21 mouse cellular contexts compared by ENCODE assay signal in the genomic region with DNA sequence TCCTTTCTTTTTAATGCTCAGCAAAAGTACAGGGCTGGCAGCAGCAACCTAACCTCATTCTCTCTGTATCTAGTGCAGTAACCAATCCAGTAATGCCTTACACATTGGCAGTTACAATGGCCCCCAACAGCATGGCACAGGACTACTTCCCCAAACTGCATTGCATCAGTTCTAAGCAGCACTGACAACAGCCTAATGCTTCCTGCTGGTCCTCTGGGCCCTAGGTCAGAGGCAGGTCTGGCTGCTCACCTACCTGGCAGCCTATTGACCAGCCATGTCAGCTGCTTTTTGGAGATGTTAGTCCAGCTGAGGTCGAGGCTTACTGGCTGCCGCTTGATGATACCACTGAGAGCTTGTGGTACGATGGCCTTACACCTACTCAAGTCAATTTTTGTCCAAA.
"Had no signal": no experiment of that assay in that cellular context is flagged by ENCODE, and none has a peak within 500 bp of the region (broad histone marks: within the 10 kb centered on the region; RNA-seq: fewer than 3 reads in every experiment).

No protein-coding gene starts in this region.

- H3K27ac ChIP-seq: kidney, embryonic 15.5 days; limb, embryonic 10.5 days; limb, embryonic 13.5 days; liver, embryonic 14.5 days; macrophage; stomach, postnatal 0 days had no signal

- ATAC-seq: liver, postnatal 0 days; lung, postnatal 0 days had no signal

- H3K4me1 ChIP-seq: kidney, embryonic 15.5 days; limb, embryonic 10.5 days; limb, embryonic 13.5 days had no signal

- H3K27me3 ChIP-seq: kidney, embryonic 15.5 days; limb, embryonic 13.5 days had no signal

- H3K9me3 ChIP-seq: kidney, embryonic 15.5 days; limb, embryonic 10.5 days; limb, embryonic 13.5 days had no signal

- DNase-seq: kidney, adult 8-10 months; kidney, postnatal 14 days; kidney, postnatal 4 days; liver; liver, postnatal 0 days; lung, embryonic 14.5 days; midbrain, embryonic 14.5 days; right cerebral cortex, adult 18-20 months; right cerebral cortex, postnatal 14 days; right cerebral cortex, postnatal 4 days; thymus, adult 2 months; thymus, postnatal 14 days; thymus, postnatal 4 days had no signal

- H3K4me2 ChIP-seq: kidney, embryonic 15.5 days; limb, embryonic 13.5 days; lung, embryonic 14.5 days; midbrain, embryonic 11.5 days had no signal

- H3K9ac ChIP-seq: kidney, embryonic 15.5 days; limb, embryonic 13.5 days; liver, embryonic 14.5 days; liver, postnatal 0 days; lung, embryonic 14.5 days had no signal

- H3K4me3 ChIP-seq: kidney, embryonic 15.5 days; limb, embryonic 10.5 days; limb, embryonic 13.5 days had no signal
